Mouse (Mus musculus) hindbrain, embryonic 15.5 days (tissue): ENCODE data around the gene Gab3. TPM values are rescaled to one million over a fixed set of nuclear protein-coding genes. Genes with fewer than 3 reads are reported as not detected.
"Not testable (repeated sequence)": the region's sequence is repeated elsewhere in the genome, so short reads cannot be mapped to it uniquely, and the experiment has no call there.

Source experiments
- ATAC-seq: fragments of 200-750 bp; cut with Nextera tagmentation; 2 replicates; pipeline ENCODE4 v1.8.0; 2017; ENCODE audit warnings: low read depth, moderate number of reproducible peaks, moderate TSS enrichment; ENCODE audit not compliant: low FRiP score
- H3K27ac ChIP-seq: fragments of 300-500 bp; sonication (generic); replicated peaks from 2 replicates; pipeline ENCODE4 v1.5.1; 2015; ENCODE audit warnings: mild to moderate bottlenecking, inconsistent platforms
- H3K27me3 ChIP-seq: fragments of 300-500 bp; sonication (generic); 2 replicates; pipeline ENCODE4 v1.6.1; 2015; ENCODE audit warnings: control low read depth, inconsistent platforms
- H3K36me3 ChIP-seq: fragments of 300-500 bp; sonication (generic); 2 replicates; pipeline ENCODE4 v1.6.1; 2015; ENCODE audit warnings: control low read depth, inconsistent platforms
- H3K4me1 ChIP-seq: fragments of 300-500 bp; sonication (generic); replicated peaks from 2 replicates; pipeline ENCODE4 v1.6.1; 2015; ENCODE audit warnings: control low read depth, inconsistent platforms
- H3K4me2 ChIP-seq: fragments of 300-500 bp; sonication (generic); 2 replicates; pipeline ENCODE4 v1.6.1; 2015; ENCODE audit warnings: moderate library complexity, mild to moderate bottlenecking, inconsistent platforms
- H3K4me3 ChIP-seq: fragments of 300-500 bp; sonication (generic); 2 replicates; pipeline ENCODE4 v1.5.1; 2015; ENCODE audit warnings: mild to moderate bottlenecking, inconsistent platforms
- H3K9ac ChIP-seq: fragments of 300-500 bp; sonication (generic); 2 replicates; pipeline ENCODE4 v1.6.1; 2015; ENCODE audit warnings: inconsistent platforms
- H3K9me3 ChIP-seq: fragments of 300-500 bp; sonication (generic); 2 replicates; pipeline ENCODE4 v1.6.1; 2016; ENCODE audit warnings: control low read depth, inconsistent platforms
- WGBS: fragments of 180-500 bp; shearing (Covaris S2); methylation state at CpG from one replicate; pipeline ENCODE4 v1.1.7; 2015; 5-methylcytosine and 5-hydroxymethylcytosine counted together
- polyA plus RNA-seq: library from polyadenylated mRNA; unstranded; fragments of >200 nt; fragmentation: Nextera tagmentation; extraction: Ambion mirVana; gene quantifications from 2 replicates; pipeline ENCODE4 v1.2.1, GENCODE M21; 2015

Gene Gab3
- polyA plus RNA-seq, 1 experiment from 2014 or later, result 3.0 TPM

GRCm38 (mm10) chrX:74959161-74959560, 126.1 kb downstream of the Gab3 start:
- 75% methylated on average over 7 of the region's 7 CpGs for WGBS
- H3K9me3 ChIP-seq, ATAC-seq, H3K4me3 ChIP-seq, H3K4me2 ChIP-seq, H3K27me3 ChIP-seq, H3K36me3 ChIP-seq, H3K9ac ChIP-seq, H3K27ac ChIP-seq, H3K4me1 ChIP-seq: not testable (repeated sequence)

Other genes starting within 250 kb of the Gab3 start
- 0.09 TPM in 1 of 2 replicates, not detected in the other for gene Gm5936, start 248.3 kb downstream of the Gab3 start, polyA plus RNA-seq
- 55.8 and 59.9 TPM in 2 replicates for gene Dkc1, start 10.4 kb upstream of the Gab3 start, polyA plus RNA-seq
- gene Mpp1, start 45.6 kb upstream of the Gab3 start, polyA plus RNA-seq, result 23.8 and 25.1 TPM in 2 replicates
- not detected in 2 replicates for gene Smim9, start 78.3 kb upstream of the Gab3 start, polyA plus RNA-seq